Mouse (Mus musculus): ENCODE measurements around the gene Rps19bp1. TPM values are rescaled to one million over a fixed set of nuclear protein-coding genes. Genes with fewer than 3 reads are reported as not detected.

The Rps19bp1 gene
- polyA plus RNA-seq, 1 experiment from 2014 or later = 62.7 TPM

DNA sequence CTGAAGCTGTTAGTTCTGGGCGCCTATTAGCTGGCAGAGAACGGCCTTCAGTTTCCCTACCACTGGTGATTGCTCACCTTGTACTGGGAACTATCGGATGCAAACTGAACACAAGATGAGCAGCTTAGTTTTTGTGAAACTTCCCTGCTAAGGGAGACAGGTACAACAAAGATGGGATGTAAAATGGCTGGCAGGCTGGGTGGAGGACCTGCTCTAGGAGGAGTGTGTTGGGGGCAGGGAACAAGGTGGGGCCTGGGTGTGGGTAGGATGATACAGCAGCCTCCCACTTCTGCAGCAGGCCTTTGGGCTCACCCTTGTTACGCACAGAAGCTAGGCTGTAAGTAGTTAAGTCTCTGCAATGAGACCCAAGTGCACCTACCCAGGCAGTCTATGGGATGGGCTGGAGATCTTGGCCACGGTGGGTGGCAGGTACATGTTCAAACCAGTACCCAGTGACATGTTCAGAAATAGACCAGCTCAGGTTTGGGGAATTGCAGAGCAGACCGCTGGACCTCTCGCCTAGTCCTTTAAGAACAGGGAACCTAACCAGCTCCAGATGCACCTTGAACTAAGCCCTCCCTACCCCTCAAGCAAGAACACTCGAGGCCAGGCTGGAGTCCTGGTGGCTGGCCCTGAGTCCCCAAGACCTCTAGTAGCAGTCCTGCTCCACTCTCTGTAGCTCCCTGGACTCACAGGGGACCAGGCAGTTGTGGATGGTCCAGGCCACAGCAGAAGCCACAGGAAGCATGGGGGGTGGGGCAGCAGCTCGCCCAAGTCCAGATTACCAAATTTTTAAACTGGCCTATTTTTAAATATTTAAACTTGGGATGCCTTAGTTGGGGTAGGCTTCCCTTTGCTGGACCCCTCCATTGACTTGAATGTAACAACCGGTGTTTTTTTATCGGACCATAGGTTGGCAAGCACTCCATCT lies 5.6 kb downstream of the Rps19bp1 start:
- Histone ChIP-seq H3K9ac (ENCODE audit: low read depth, low read length) (peak overlapping the region; percentile 98; the same call in 1 of the 2 replicates), H3K27ac (peak overlapping the region; percentile 62; the same call in 1 of the 2 replicates), H3K4me1 (replicated peaks; ENCODE audit: insufficient read depth, low read length) (peaks cover 27% of the 10 kb centered on the region), H3K9me3 (replicated peaks; ENCODE audit: low read length) (no peaks in the 10 kb centered on the region), H3K4me2 (ENCODE audit: low read length) (no peak overlapping the region), H3K4me3 (replicated peaks; ENCODE audit: low read depth, low read length) (no peak overlapping the region), H3K36me3 (ENCODE audit: insufficient read depth, low read length) (peaks cover 23% of the 10 kb centered on the region), H3K27me3 (ENCODE audit: insufficient read depth, low read length) (no peaks in the 10 kb centered on the region)
- ATAC-seq (replicated peaks; ENCODE audit: low FRiP score, low read depth) (no peak), DNase-seq (ENCODE audit: low spot score) (no peak)
- 58% methylated on average over 11 of the region's 11 CpGs for WGBS
- no peak for TF ChIP-seq CTCF (IDR thresholded peaks at IDR 0.05; ENCODE audit: low read depth)

DNA sequence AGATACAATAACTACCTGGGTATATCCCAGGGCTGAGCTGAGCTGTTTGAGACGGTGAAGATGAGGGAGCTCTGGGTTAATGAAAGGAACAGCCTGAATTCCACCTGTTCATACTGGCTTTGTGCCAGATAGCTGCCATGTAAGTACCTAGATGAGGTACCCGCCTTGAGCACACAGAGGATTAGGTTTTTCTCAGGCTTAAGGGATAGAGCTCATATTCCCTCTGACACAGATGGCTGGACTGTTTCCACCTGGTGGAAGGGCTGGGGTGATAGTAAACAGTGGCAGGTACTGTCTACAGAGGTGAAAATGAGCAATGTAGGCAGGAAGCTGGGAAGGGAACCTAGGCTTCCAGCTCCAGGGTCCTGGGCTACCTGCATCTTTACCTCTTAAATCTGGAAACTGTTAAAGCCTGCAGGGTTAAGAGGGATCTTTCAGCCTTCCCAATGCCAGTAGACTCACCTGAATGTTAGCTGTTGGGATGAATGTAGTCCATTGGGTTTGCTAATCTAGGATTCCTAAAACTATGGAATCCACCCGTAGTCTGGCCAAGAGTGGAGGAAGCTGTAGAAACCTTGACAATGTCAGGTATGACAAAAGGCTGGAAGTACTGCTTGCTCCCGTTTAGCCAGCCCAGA lies 6.4 kb downstream of the Rps19bp1 start:
- no peak for ATAC-seq (replicated peaks; ENCODE audit: low FRiP score, low read depth)
- Histone ChIP-seq H3K9ac (ENCODE audit: low read depth, low read length) (peak overlapping the region; percentile 98; the same call in 1 of the 2 replicates), H3K36me3 (ENCODE audit: insufficient read depth, low read length) (peaks cover 23% of the 10 kb centered on the region), H3K27ac (peak overlapping the region; percentile 62; the same call in 1 of the 2 replicates), H3K27me3 (ENCODE audit: insufficient read depth, low read length) (no peaks in the 10 kb centered on the region), H3K9me3 (replicated peaks; ENCODE audit: low read length) (no peaks in the 10 kb centered on the region), H3K4me3 (replicated peaks; ENCODE audit: low read depth, low read length) (peak overlapping the region; percentile 90; the same call in 1 of the 2 replicates), H3K4me1 (replicated peaks; ENCODE audit: insufficient read depth, low read length) (peaks cover 28% of the 10 kb centered on the region), H3K4me2 (ENCODE audit: low read length) (peak overlapping the region; percentile 98)
- no peak for TF ChIP-seq CTCF (IDR thresholded peaks at IDR 0.05; ENCODE audit: low read depth)
- WGBS = 26% methylated on average over 4 of the region's 4 CpGs
- DNase-seq (ENCODE audit: low spot score) = no peak

DNA sequence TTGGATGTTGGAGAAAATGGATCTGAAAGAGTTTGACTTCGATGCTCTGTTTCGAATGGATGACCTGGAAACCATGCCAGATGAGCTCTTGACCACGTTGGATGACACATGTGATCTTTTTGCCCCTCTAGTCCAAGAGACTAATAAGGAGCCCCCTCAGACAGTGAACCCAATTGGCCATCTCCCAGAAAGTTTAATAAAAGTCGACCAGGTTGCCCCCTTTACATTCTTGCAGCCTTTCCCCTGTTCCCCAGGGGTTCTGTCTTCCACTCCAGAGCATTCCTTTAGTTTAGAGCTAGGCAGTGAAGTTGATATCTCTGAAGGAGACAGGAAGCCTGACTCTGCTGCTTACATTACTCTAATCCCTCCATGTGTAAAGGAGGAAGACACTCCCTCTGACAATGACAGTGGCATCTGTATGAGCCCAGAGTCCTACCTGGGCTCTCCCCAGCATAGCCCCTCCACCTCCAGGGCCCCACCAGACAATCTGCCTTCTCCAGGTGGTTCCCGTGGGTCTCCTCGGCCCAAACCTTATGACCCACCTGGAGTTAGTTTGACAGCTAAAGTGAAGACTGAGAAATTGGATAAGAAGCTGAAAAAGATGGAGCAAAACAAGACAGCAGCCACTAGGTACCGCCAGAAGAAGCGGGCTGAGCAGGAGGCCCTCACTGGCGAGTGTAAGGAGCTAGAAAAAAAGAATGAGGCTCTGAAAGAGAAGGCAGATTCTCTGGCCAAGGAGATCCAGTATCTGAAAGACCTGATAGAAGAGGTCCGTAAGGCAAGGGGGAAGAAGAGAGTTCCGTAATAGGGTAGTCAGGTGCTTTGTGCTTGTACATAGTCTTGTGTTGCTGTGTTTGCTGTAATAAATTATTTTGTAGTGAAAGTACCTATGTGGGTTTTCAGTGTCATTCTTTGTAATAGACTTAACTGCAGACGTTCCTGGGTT lies 7.2 kb downstream of the Rps19bp1 start:
- no peak for TF ChIP-seq CTCF (IDR thresholded peaks at IDR 0.05; ENCODE audit: low read depth)
- Histone ChIP-seq H3K4me2 (ENCODE audit: low read length) (peak overlapping the region; percentile 98), H3K4me3 (replicated peaks; ENCODE audit: low read depth, low read length) (peak overlapping the region; percentile 90), H3K4me1 (replicated peaks; ENCODE audit: insufficient read depth, low read length) (peaks cover 28% of the 10 kb centered on the region), H3K9ac (ENCODE audit: low read depth, low read length) (peak overlapping the region; percentile 98), H3K9me3 (replicated peaks; ENCODE audit: low read length) (no peaks in the 10 kb centered on the region), H3K27me3 (ENCODE audit: insufficient read depth, low read length) (no peaks in the 10 kb centered on the region), H3K36me3 (ENCODE audit: insufficient read depth, low read length) (peaks cover 23% of the 10 kb centered on the region), H3K27ac (peak overlapping the region; percentile 98)
- DNase-seq (ENCODE audit: low spot score) = no peak
- ATAC-seq (replicated peaks; ENCODE audit: low FRiP score, low read depth) = no peak
- 55% methylated on average over 12 of the region's 12 CpGs for WGBS

DNA sequence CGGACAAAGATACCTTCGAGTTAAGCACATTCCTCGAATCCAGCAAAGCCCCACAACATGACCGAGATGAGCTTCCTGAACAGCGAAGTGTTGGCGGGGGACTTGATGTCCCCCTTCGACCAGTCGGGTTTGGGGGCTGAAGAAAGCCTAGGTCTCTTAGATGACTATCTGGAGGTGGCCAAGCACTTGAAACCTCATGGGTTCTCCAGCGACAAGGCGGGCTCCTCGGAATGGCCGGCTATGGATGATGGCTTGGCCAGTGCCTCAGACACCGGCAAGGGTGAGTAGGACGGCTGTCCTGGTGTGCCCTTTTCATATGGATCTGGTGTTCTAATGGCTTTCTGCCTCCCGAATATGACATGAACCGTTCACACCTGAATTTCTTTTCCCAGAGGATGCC lies 7.9 kb downstream of the Rps19bp1 start:
- whole genome bisulfite sequencing = 4% methylated on average over 16 of the region's 16 CpGs

DNA sequence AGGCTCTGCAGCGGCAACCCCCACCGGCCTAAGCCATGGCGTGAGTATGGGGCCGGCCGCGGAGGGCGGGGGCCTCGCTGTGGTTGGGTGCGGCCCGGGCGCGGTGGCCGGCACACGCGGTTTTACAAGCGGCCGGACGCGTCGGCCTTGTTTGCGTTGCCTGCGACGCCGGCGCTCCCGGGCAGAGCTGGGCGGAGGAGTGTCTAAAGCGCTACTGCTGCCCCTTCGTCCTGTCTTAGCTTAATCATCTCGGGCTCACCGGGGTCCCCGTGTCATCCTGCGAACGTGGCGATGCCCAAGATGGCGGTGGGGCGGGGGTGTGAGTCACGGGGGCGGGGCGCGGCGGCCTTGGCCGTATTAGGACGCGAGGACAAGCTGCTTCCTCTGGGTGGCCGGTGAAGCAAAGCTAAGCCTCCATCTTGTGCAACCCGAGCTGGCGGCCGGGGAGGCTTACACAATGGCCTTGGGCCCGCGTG lies 8.4 kb downstream of the Rps19bp1 start:
- Histone ChIP-seq H3K4me3 (replicated peaks; ENCODE audit: low read depth, low read length) (peak overlapping the region; percentile 90), H3K27ac (peak overlapping the region; percentile 98), H3K36me3 (ENCODE audit: insufficient read depth, low read length) (peaks cover 25% of the 10 kb centered on the region), H3K4me1 (replicated peaks; ENCODE audit: insufficient read depth, low read length) (peaks cover 28% of the 10 kb centered on the region), H3K27me3 (ENCODE audit: insufficient read depth, low read length) (no peaks in the 10 kb centered on the region), H3K9me3 (replicated peaks; ENCODE audit: low read length) (no peaks in the 10 kb centered on the region), H3K4me2 (ENCODE audit: low read length) (peak overlapping the region; percentile 98), H3K9ac (ENCODE audit: low read depth, low read length) (peak overlapping the region; percentile 98)
- WGBS = under 1% methylated on average over 50 of the region's 51 CpGs
- DNase-seq (ENCODE audit: low spot score) (peak; percentile 96), ATAC-seq (replicated peaks; ENCODE audit: low FRiP score, low read depth) (peak; percentile 70)
- TF ChIP-seq CTCF (IDR thresholded peaks at IDR 0.05; ENCODE audit: low read depth) = no peak

More for the DNA sequence above, 7.9 kb downstream of the Rps19bp1 start:
- Histone ChIP-seq H3K4me3 (replicated peaks; ENCODE audit: low read depth, low read length) (peak overlapping the region; percentile 90), H3K27ac (peak overlapping the region; percentile 98), H3K9ac (ENCODE audit: low read depth, low read length) (peak overlapping the region; percentile 98), H3K4me2 (ENCODE audit: low read length) (peak overlapping the region; percentile 98), H3K36me3 (ENCODE audit: insufficient read depth, low read length) (peaks cover 23% of the 10 kb centered on the region), H3K9me3 (replicated peaks; ENCODE audit: low read length) (no peaks in the 10 kb centered on the region), H3K27me3 (ENCODE audit: insufficient read depth, low read length) (no peaks in the 10 kb centered on the region), H3K4me1 (replicated peaks; ENCODE audit: insufficient read depth, low read length) (peaks cover 28% of the 10 kb centered on the region)
- TF ChIP-seq CTCF (IDR thresholded peaks at IDR 0.05; ENCODE audit: low read depth) = no peak
- no peak for ATAC-seq (replicated peaks; ENCODE audit: low FRiP score, low read depth)
- no peak for DNase-seq (ENCODE audit: low spot score)

All from kidney, postnatal 0 days (tissue).